Mouse (Mus musculus): ENCODE results near the gene Nectin2. TPM values are rescaled to one million over a fixed set of nuclear protein-coding genes. Genes with fewer than 3 reads are reported as not detected.
A peak's percentile ranks its signal among the peaks of the same experiment; 100 is the strongest.

Nectin2 gene
- polyA plus RNA-seq, 1 experiment from 2014 or later = 57.7 TPM

GRCm38 (mm10) chr7:19770375-19770754 lies 20.1 kb upstream of the Nectin2 start:
- peak; percentile 80 for ATAC-seq
- no peaks in the 10 kb centered on the region for H3K9me3 ChIP-seq (ENCODE audit: control insufficient read depth, low read length)
- no peaks in the 10 kb centered on the region for H3K36me3 ChIP-seq (ENCODE audit: control insufficient read depth, insufficient read depth, low read length)
- H3K4me2 ChIP-seq (ENCODE audit: low read length) = peak overlapping the region; percentile 90
- H3K4me3 ChIP-seq (ENCODE audit: low read length) = peak overlapping the region; percentile 47
- no peak overlapping the region for H3K27ac ChIP-seq (ENCODE audit: low read depth, low read length)
- H3K9ac ChIP-seq (ENCODE audit: low read depth, low read length) = peak overlapping the region; percentile 63
- H3K4me1 ChIP-seq (ENCODE audit: control insufficient read depth, insufficient read depth, low read depth, low read length) = peaks cover 13% of the 10 kb centered on the region
- H3K27me3 ChIP-seq (replicated peaks; ENCODE audit: control insufficient read depth, insufficient read depth, low read length) = peaks cover 26% of the 10 kb centered on the region
- WGBS = under 1% methylated on average over 28 of the region's 28 CpGs

GRCm38 (mm10) chr7:19769434-19770374 lies 19.4 kb upstream of the Nectin2 start:
- no peak overlapping the region for H3K27ac ChIP-seq (ENCODE audit: low read depth, low read length)
- H3K27me3 ChIP-seq (replicated peaks; ENCODE audit: control insufficient read depth, insufficient read depth, low read length) = peaks cover 26% of the 10 kb centered on the region
- peaks cover 13% of the 10 kb centered on the region for H3K4me1 ChIP-seq (ENCODE audit: control insufficient read depth, insufficient read depth, low read depth, low read length)
- H3K36me3 ChIP-seq (ENCODE audit: control insufficient read depth, insufficient read depth, low read length) = no peaks in the 10 kb centered on the region
- H3K4me3 ChIP-seq (ENCODE audit: low read length) = peak overlapping the region; percentile 47
- H3K4me2 ChIP-seq (ENCODE audit: low read length) = peak overlapping the region; percentile 90
- 8% methylated on average over 16 of the region's 16 CpGs for WGBS
- peak overlapping the region; percentile 63 for H3K9ac ChIP-seq (ENCODE audit: low read depth, low read length)
- H3K9me3 ChIP-seq (ENCODE audit: control insufficient read depth, low read length) = no peaks in the 10 kb centered on the region
- ATAC-seq = peak; percentile 16; the same call in 1 of the 2 replicates

DNA sequence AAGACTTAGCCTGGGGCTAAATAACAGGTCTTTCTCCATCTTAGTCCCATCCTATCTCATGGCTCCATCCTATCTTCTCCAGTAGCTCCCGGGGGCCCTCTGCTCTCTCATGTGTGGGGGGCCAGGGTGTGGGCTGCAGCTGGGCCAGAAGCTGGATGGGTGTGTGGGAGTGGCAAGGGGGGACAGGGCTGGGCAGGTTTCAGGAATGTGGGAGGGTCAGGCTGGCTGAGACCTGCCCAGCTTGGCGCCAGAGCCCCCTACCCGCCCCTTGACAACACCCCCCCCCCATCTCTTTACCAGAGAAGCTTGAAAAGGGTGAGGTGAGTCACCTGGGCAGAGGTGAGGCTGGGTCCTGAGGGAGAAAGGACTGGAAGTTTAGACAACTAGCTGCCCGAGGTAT lies 18.7 kb upstream of the Nectin2 start:
- peaks cover 13% of the 10 kb centered on the region for H3K4me1 ChIP-seq (ENCODE audit: control insufficient read depth, insufficient read depth, low read depth, low read length)
- no peak overlapping the region for H3K4me2 ChIP-seq (ENCODE audit: low read length)
- no peaks in the 10 kb centered on the region for H3K9me3 ChIP-seq (ENCODE audit: control insufficient read depth, low read length)
- peaks cover 26% of the 10 kb centered on the region for H3K27me3 ChIP-seq (replicated peaks; ENCODE audit: control insufficient read depth, insufficient read depth, low read length)
- H3K27ac ChIP-seq (ENCODE audit: low read depth, low read length) = no peak overlapping the region
- no peak overlapping the region for H3K9ac ChIP-seq (ENCODE audit: low read depth, low read length)
- 30% methylated on average over 4 of the region's 4 CpGs for WGBS
- no peak overlapping the region for H3K4me3 ChIP-seq (ENCODE audit: low read length)
- ATAC-seq = no peak
- no peaks in the 10 kb centered on the region for H3K36me3 ChIP-seq (ENCODE audit: control insufficient read depth, insufficient read depth, low read length)

- no peaks in the 10 kb centered on the region for H3K36me3 ChIP-seq (ENCODE audit: control insufficient read depth, insufficient read depth, low read length)
- no peaks in the 10 kb centered on the region for H3K9me3 ChIP-seq (ENCODE audit: control insufficient read depth, low read length)
- no peak overlapping the region for H3K4me2 ChIP-seq (ENCODE audit: low read length)
- H3K27ac ChIP-seq (ENCODE audit: low read depth, low read length) = no peak overlapping the region
- no peak overlapping the region for H3K4me3 ChIP-seq (ENCODE audit: low read length)
- no peak for ATAC-seq
- peaks cover 13% of the 10 kb centered on the region for H3K4me1 ChIP-seq (ENCODE audit: control insufficient read depth, insufficient read depth, low read depth, low read length)
- peaks cover 26% of the 10 kb centered on the region for H3K27me3 ChIP-seq (replicated peaks; ENCODE audit: control insufficient read depth, insufficient read depth, low read length)
- no peak overlapping the region for H3K9ac ChIP-seq (ENCODE audit: low read depth, low read length)
- WGBS = 79% methylated on average over 14 of the region's 14 CpGs
These were observed 18.0 kb upstream of the Nectin2 start for GRCm38 (mm10) chr7:19768251-19768650.

- H3K4me1 ChIP-seq (ENCODE audit: control insufficient read depth, insufficient read depth, low read depth, low read length) = peaks cover 2% of the 10 kb centered on the region
- WGBS = 91% methylated on average over 8 of the region's 9 CpGs
- ATAC-seq = no peak
- H3K9me3 ChIP-seq (ENCODE audit: control insufficient read depth, low read length) = no peaks in the 10 kb centered on the region
- no peak overlapping the region for H3K9ac ChIP-seq (ENCODE audit: low read depth, low read length)
- H3K4me2 ChIP-seq (ENCODE audit: low read length) = no peak overlapping the region
- H3K27ac ChIP-seq (ENCODE audit: low read depth, low read length) = no peak overlapping the region
- H3K4me3 ChIP-seq (ENCODE audit: low read length) = no peak overlapping the region
- H3K36me3 ChIP-seq (ENCODE audit: control insufficient read depth, insufficient read depth, low read length) = no peaks in the 10 kb centered on the region; the same call in 1 of the 2 replicates
- H3K27me3 ChIP-seq (replicated peaks; ENCODE audit: control insufficient read depth, insufficient read depth, low read length) = peaks cover 10% of the 10 kb centered on the region
These were observed 14.3 kb upstream of the Nectin2 start for GRCm38 (mm10) chr7:19764581-19764980.

GRCm38 (mm10) chr7:19763829-19764477 lies 13.7 kb upstream of the Nectin2 start:
- Histone ChIP-seq H3K27ac (ENCODE audit: low read depth, low read length) (no peak overlapping the region), H3K27me3 (replicated peaks; ENCODE audit: control insufficient read depth, insufficient read depth, low read length) (peaks cover 4% of the 10 kb centered on the region), H3K4me2 (ENCODE audit: low read length) (no peak overlapping the region), H3K4me3 (ENCODE audit: low read length) (no peak overlapping the region), H3K36me3 (ENCODE audit: control insufficient read depth, insufficient read depth, low read length) (no peaks in the 10 kb centered on the region; the same call in 1 of the 2 replicates), H3K4me1 (ENCODE audit: control insufficient read depth, insufficient read depth, low read depth, low read length) (no peaks in the 10 kb centered on the region), H3K9me3 (ENCODE audit: control insufficient read depth, low read length) (no peaks in the 10 kb centered on the region), H3K9ac (ENCODE audit: low read depth, low read length) (no peak overlapping the region)
- ATAC-seq = no peak
- 87% methylated on average over 13 of the region's 13 CpGs for WGBS

GRCm38 (mm10) chr7:19762283-19762682 lies 12.0 kb upstream of the Nectin2 start:
- H3K27ac ChIP-seq (ENCODE audit: low read depth, low read length) = no peak overlapping the region
- WGBS = 82% methylated on average over 11 of the region's 11 CpGs
- no peaks in the 10 kb centered on the region for H3K9me3 ChIP-seq (ENCODE audit: control insufficient read depth, low read length)
- no peaks in the 10 kb centered on the region; the same call in 1 of the 2 replicates for H3K27me3 ChIP-seq (replicated peaks; ENCODE audit: control insufficient read depth, insufficient read depth, low read length)
- no peaks in the 10 kb centered on the region for H3K4me1 ChIP-seq (ENCODE audit: control insufficient read depth, insufficient read depth, low read depth, low read length)
- no peak for ATAC-seq
- H3K4me3 ChIP-seq (ENCODE audit: low read length) = no peak overlapping the region
- H3K4me2 ChIP-seq (ENCODE audit: low read length) = no peak overlapping the region
- no peak overlapping the region for H3K9ac ChIP-seq (ENCODE audit: low read depth, low read length)
- H3K36me3 ChIP-seq (ENCODE audit: control insufficient read depth, insufficient read depth, low read length) = no peaks in the 10 kb centered on the region; the same call in 1 of the 2 replicates

- no peak for ATAC-seq
- H3K4me3 ChIP-seq (ENCODE audit: low read length) = no peak overlapping the region
- 91% methylated on average over 13 of the region's 13 CpGs for WGBS
These were observed 9.7 kb upstream of the Nectin2 start for GRCm38 (mm10) chr7:19760021-19760420.

DNA sequence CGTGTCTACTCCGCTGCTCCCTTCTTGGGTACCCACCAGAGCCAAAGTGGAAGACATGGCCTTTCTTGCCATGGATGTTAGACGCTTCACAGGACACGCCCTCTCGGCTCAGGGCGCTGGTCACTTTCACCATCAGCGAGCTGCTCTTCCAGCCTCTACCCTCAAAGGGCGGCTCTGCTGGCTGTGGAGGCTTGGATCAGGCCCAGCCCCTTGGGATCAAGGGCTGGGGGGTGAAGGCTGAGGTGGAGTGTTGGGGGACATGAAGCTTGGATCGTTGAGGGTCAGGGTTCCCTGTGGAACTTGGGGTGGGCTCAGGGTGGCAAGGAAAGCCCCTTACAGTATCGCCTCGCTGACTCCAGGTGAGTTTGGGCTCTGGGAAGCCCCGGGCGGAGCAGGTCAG lies 8.3 kb upstream of the Nectin2 start:
- Histone ChIP-seq H3K4me1 (ENCODE audit: control insufficient read depth, insufficient read depth, low read depth, low read length) (no peaks in the 10 kb centered on the region), H3K27ac (ENCODE audit: low read depth, low read length) (no peak overlapping the region), H3K27me3 (replicated peaks; ENCODE audit: control insufficient read depth, insufficient read depth, low read length) (no peaks in the 10 kb centered on the region), H3K4me2 (ENCODE audit: low read length) (no peak overlapping the region), H3K9me3 (ENCODE audit: control insufficient read depth, low read length) (no peaks in the 10 kb centered on the region), H3K9ac (ENCODE audit: low read depth, low read length) (no peak overlapping the region), H3K36me3 (ENCODE audit: control insufficient read depth, insufficient read depth, low read length) (no peaks in the 10 kb centered on the region; the same call in 1 of the 2 replicates), H3K4me3 (ENCODE audit: low read length) (no peak overlapping the region)
- ATAC-seq = no peak
- 86% methylated on average over 13 of the region's 13 CpGs for WGBS

More at GRCm38 (mm10) chr7:19760021-19760420, 9.7 kb upstream of the Nectin2 start:
- Histone ChIP-seq H3K9ac (ENCODE audit: low read depth, low read length) (no peak overlapping the region), H3K4me1 (ENCODE audit: control insufficient read depth, insufficient read depth, low read depth, low read length) (no peaks in the 10 kb centered on the region), H3K9me3 (ENCODE audit: control insufficient read depth, low read length) (no peaks in the 10 kb centered on the region), H3K27me3 (replicated peaks; ENCODE audit: control insufficient read depth, insufficient read depth, low read length) (no peaks in the 10 kb centered on the region), H3K4me2 (ENCODE audit: low read length) (no peak overlapping the region), H3K27ac (ENCODE audit: low read depth, low read length) (no peak overlapping the region), H3K36me3 (ENCODE audit: control insufficient read depth, insufficient read depth, low read length) (no peaks in the 10 kb centered on the region; the same call in 1 of the 2 replicates)

Data from hindbrain, embryonic 16.5 days (tissue).